Mouse (Mus musculus) forebrain, embryonic 12.5 days (tissue): ENCODE measurements around the gene Lmntd1. TPM values are rescaled to one million over a fixed set of nuclear protein-coding genes. Genes with fewer than 3 reads are reported as not detected.
"Not testable (repeated sequence)": the region's sequence is repeated elsewhere in the genome, so short reads cannot be mapped to it uniquely, and the experiment has no call there.

Experiments used
- ATAC-seq: fragments of 200-750 bp; cut with Nextera tagmentation; 2 replicates; pipeline ENCODE4 v1.8.0; 2017; ENCODE audit warnings: moderate TSS enrichment; ENCODE audit not compliant: low FRiP score
- H3K27ac ChIP-seq: fragments of 300-500 bp; sonication (generic); 2 replicates; pipeline ENCODE4 v1.5.1; 2016; ENCODE audit warnings: mild to moderate bottlenecking
- H3K27me3 ChIP-seq: fragments of 300-500 bp; sonication (generic); 2 replicates; pipeline ENCODE4 v1.6.1; 2016; ENCODE audit warnings: mild to moderate bottlenecking
- H3K36me3 ChIP-seq: fragments of 300-500 bp; sonication (generic); replicated peaks from 2 replicates; pipeline ENCODE4 v1.6.1; 2016; ENCODE audit warnings: mild to moderate bottlenecking
- H3K4me1 ChIP-seq: fragments of 300-500 bp; sonication (generic); 2 replicates; pipeline ENCODE4 v1.6.1; 2016
- H3K4me2 ChIP-seq: fragments of 300-500 bp; sonication (generic); 2 replicates; pipeline ENCODE4 v1.6.1; 2016; ENCODE audit warnings: mild to moderate bottlenecking, moderate library complexity
- H3K4me3 ChIP-seq: fragments of 300-500 bp; sonication (generic); replicated peaks from 2 replicates; pipeline ENCODE4 v1.5.1; 2016; ENCODE audit warnings: mild to moderate bottlenecking
- H3K9ac ChIP-seq: fragments of 300-500 bp; sonication (generic); 2 replicates; pipeline ENCODE4 v1.6.1; 2016; ENCODE audit warnings: mild to moderate bottlenecking
- H3K9me3 ChIP-seq: fragments of 300-500 bp; sonication (generic); 2 replicates; pipeline ENCODE4 v1.6.1; 2016
- WGBS: fragments of 180-500 bp; shearing (Covaris S2); methylation state at CpG from one replicate; pipeline ENCODE4 v1.1.7; 2016; 5-methylcytosine and 5-hydroxymethylcytosine counted together
- polyA plus RNA-seq: library from polyadenylated mRNA; unstranded; fragments of >200 nt; fragmentation: Nextera tagmentation; extraction: Ambion mirVana; gene quantifications from 2 replicates; pipeline ENCODE4 v1.2.1, GENCODE M21; 2016

The Lmntd1 gene
- polyA plus RNA-seq, 1 experiment from 2014 or later: 0.47 TPM

DNA sequence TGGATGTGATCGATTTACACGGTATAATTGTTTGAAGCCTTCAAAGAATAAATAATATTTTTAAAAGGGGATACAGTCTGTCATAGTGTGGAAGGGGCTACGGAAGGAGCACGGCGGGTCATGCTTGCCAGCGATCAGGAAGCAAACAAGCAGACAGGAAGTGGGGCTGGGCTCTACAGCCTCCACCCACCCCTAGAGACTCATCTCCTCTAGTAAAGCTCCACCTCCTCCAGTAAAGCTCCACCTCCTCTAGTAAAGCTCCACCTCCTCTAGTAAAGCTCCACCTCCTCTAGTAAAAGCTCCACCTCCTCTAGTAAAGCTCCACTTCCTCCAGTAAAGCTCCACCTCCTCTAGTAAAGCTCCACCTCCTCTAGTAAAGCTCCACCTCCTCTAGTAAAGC, 276.6 kb downstream of the Lmntd1 start:
- not testable (repeated sequence) for H3K4me2 ChIP-seq, H3K27ac ChIP-seq, H3K36me3 ChIP-seq, ATAC-seq, H3K4me1 ChIP-seq, H3K4me3 ChIP-seq, H3K9ac ChIP-seq, H3K9me3 ChIP-seq
- WGBS: 92% methylated on average over 6 of the region's 6 CpGs
- peaks cover 27% of the 10 kb centered on the region for H3K27me3 ChIP-seq

DNA sequence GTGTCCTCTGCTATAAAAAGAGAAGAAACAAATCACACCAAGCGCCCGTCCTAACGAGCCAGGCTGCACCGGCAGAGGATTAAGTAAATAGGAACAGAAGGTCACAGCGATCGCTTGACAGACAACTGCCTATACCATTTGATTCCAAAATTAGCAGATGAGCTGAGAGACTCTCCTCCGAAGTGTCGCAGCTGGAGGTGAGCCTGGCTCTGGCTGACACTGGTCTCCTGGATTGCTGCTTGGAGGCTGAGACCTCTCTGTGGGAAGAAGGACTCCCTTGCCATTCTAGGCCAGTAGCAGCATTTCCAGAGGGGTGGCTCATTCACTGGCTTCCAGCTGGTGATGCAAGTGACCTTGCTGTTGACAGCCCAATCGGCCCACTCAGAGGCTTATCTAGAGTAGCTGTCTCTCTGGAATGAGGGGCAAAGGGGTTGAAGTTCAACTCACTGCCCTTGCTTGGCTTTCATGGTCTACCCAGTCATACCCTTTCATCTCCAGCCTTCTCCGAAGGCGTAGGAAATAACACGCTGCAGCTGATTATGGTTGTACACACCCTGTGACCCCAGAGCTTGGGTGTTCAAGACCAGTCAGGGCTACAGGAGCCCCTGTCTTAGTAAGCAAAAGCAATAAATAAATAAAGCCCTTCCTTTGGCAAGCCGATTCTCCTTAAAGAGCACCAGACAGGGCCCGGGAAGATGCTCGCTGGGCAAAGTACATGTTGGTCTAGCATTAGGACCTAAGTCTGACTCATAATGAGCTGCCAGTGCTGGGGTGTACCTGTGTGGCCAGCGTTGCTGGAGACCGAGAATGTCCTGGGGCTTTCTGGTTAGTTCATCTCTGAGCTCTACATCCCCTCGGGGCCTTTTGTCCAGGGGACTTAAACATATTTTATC, 278.0 kb downstream of the Lmntd1 start:
- Histone ChIP-seq H3K9me3 (no peaks in the 10 kb centered on the region), H3K9ac (no peak overlapping the region), H3K36me3 (no peaks in the 10 kb centered on the region), H3K4me1 (no peaks in the 10 kb centered on the region; the same call in 1 of the 2 replicates), H3K27me3 (peaks cover 27% of the 10 kb centered on the region), H3K27ac (no peak overlapping the region), H3K4me2 (no peak overlapping the region), H3K4me3 (no peak overlapping the region)
- no peak for ATAC-seq
- WGBS: 66% methylated on average over 18 of the region's 18 CpGs

DNA sequence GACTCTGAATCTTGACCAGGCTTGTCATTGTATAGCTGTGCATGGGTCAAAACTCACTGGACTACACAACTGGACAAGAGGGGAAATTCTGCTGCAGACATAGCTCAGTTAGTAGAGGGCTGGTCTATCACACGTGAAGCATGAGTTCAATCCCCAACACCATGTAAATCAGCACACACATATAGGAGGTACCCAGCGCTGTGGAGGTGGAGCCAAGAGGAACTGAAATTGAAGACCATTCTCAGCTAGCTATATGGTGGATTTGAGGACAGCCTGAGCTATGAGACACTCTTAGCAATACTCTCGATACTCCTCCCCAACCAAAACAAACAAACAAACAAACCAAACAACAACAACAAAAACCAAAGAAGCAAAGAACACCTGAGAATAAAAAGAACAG, 279.9 kb downstream of the Lmntd1 start:
- H3K4me1 ChIP-seq: no peaks in the 10 kb centered on the region; the same call in 1 of the 2 replicates
- no peak overlapping the region for H3K4me2 ChIP-seq
- H3K4me3 ChIP-seq: no peak overlapping the region
- WGBS: 89% methylated on average over 3 of the region's 3 CpGs
- H3K27me3 ChIP-seq: peaks cover 19% of the 10 kb centered on the region
- H3K36me3 ChIP-seq: no peaks in the 10 kb centered on the region
- H3K9me3 ChIP-seq: no peaks in the 10 kb centered on the region
- no peak overlapping the region for H3K27ac ChIP-seq
- H3K9ac ChIP-seq: no peak overlapping the region
- no peak for ATAC-seq

DNA sequence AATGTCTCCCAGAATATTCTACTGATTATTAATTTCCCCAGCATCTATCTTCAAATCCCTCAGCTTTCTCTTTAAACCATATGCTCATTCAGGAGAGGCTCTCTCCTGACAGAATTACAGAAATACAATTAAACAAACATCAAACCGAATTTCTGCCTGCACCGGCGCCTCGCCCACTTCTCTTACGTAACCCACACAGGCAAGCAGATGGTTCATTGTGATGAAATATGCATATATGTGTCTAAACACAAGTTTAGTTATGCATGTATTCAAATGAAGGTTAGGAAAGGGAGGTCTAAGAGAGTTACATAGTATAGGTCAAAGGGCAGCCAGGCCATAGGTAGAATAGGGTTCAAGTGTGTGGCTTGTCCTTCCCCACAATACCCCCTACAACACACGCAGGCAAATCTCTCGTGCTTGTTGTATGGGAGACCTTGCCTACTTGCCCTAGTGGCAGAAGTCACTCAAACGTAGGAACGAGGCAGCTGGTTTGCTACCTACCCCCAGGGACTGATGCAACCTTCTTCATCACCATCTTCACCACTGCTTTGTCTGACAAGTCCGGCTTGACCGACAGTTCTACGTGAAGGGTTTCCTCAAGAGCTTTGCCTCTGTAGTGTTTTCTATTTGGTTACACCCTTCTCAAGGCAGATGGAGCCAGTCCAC, 287.8 kb downstream of the Lmntd1 start:
- ATAC-seq: no peak
- H3K4me1 ChIP-seq: no peaks in the 10 kb centered on the region
- H3K4me2 ChIP-seq: no peak overlapping the region
- H3K9me3 ChIP-seq: no peaks in the 10 kb centered on the region
- H3K9ac ChIP-seq: no peak overlapping the region
- H3K27ac ChIP-seq: no peak overlapping the region
- 89% methylated on average over 12 of the region's 12 CpGs for WGBS
- no peak overlapping the region for H3K4me3 ChIP-seq
- H3K27me3 ChIP-seq: no peaks in the 10 kb centered on the region
- no peaks in the 10 kb centered on the region for H3K36me3 ChIP-seq

DNA sequence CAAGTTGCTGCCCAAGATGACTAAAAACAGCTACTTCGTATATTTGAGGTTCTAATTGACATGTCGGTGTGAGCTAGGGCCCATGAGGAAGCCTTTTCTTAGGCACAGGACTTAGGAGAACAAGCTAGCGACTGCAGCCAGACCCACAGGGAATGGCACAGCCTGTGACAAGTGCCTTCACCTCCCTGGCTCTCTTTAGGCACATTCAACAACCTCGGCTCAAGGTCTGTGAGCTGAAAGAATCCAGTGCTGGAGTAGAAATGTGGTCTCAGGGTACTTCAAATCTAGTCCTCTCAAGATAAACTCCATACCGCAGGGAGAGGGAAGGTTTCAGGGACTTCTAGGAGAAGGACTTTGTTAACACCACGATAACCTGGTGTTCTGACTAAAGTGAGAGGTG, 289.0 kb downstream of the Lmntd1 start:
- H3K4me2 ChIP-seq: no peak overlapping the region
- 80% methylated on average over 6 of the region's 6 CpGs for WGBS
- no peaks in the 10 kb centered on the region for H3K36me3 ChIP-seq
- no peaks in the 10 kb centered on the region for H3K9me3 ChIP-seq
- no peaks in the 10 kb centered on the region for H3K4me1 ChIP-seq
- ATAC-seq: no peak
- H3K27me3 ChIP-seq: no peaks in the 10 kb centered on the region
- no peak overlapping the region for H3K4me3 ChIP-seq
- H3K9ac ChIP-seq: no peak overlapping the region
- no peak overlapping the region for H3K27ac ChIP-seq

DNA sequence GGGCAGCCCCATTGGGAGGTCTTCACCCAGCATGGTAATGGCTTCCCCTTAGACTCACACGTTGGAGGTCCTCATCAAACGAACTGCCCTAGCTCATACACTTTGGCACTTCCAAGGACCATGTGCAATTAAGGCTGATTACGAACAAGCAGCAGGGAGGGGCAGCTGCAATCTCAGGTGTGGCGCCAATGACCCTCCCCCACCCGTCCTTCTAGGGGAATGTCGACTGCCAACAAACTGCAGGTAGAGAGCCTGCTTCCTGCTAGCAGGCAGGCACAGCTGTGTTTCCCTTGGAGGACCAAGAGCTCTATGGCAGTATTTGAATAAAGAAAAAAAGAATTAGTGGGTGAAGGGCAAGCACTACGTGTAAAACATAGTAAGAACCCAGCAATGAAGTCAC, 289.6 kb downstream of the Lmntd1 start:
- Histone ChIP-seq H3K4me1 (no peaks in the 10 kb centered on the region), H3K27ac (no peak overlapping the region), H3K27me3 (no peaks in the 10 kb centered on the region), H3K36me3 (no peaks in the 10 kb centered on the region), H3K9me3 (no peaks in the 10 kb centered on the region), H3K9ac (no peak overlapping the region), H3K4me3 (no peak overlapping the region), H3K4me2 (no peak overlapping the region)
- 62% methylated on average over 7 of the region's 7 CpGs for WGBS
- ATAC-seq: no peak

DNA sequence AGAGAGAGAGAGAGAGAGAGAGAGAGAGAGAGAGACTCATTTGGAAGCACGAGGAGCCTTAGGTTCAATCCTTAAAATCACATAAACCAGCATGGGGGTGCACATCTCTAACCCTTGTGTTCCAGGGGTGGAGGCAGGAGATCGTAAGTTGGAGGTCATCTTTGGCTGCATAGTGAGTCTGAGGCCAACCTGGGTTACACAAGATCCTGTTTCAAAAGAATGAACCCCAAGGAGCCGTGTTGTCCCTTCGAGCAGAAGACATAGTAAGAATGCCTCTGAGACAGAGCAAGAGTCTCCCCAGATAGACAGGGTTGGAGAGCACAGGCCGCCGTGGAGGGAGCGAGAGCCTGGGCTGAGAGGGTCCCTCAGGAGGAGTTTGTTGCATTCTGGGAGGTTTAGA, 291.9 kb downstream of the Lmntd1 start:
- H3K9ac ChIP-seq: no peak overlapping the region
- H3K4me3 ChIP-seq: no peak overlapping the region
- H3K27ac ChIP-seq: no peak overlapping the region
- H3K9me3 ChIP-seq: no peaks in the 10 kb centered on the region
- H3K27me3 ChIP-seq: no peaks in the 10 kb centered on the region
- no peak for ATAC-seq
- 89% methylated on average over 7 of the region's 7 CpGs for WGBS
- no peak overlapping the region for H3K4me2 ChIP-seq
- H3K36me3 ChIP-seq: no peaks in the 10 kb centered on the region
- H3K4me1 ChIP-seq: no peaks in the 10 kb centered on the region

DNA sequence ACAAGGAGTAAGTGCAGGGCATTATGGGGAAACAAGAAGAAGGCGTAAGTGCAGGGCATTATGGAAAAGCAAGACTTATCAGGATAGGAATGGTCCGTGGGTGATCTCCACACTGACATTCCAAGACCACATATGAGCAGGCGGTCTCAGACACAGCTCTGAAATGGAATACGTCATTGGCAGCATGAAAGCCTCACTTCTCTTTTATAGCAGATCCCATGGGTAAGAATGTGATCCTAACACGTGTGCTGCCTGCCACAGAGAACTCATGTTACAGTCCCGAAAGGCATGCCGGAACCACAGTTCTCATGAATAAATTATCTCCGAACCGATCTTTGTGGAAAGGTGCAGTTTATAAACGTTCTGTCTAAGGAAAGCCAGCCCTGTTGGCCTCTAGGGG, 294.0 kb downstream of the Lmntd1 start:
- no peaks in the 10 kb centered on the region for H3K9me3 ChIP-seq
- no peak overlapping the region for H3K4me3 ChIP-seq
- no peak for ATAC-seq
- H3K4me2 ChIP-seq: no peak overlapping the region
- H3K27ac ChIP-seq: no peak overlapping the region
- no peaks in the 10 kb centered on the region for H3K27me3 ChIP-seq
- no peak overlapping the region for H3K9ac ChIP-seq
- no peaks in the 10 kb centered on the region for H3K36me3 ChIP-seq
- WGBS: 87% methylated on average over 10 of the region's 10 CpGs
- H3K4me1 ChIP-seq: no peaks in the 10 kb centered on the region

Other genes starting within 250 kb of the Lmntd1 start
- not detected in 2 replicates for gene Tuba3b, start 1.4 kb upstream of the Lmntd1 start, polyA plus RNA-seq
- gene Rassf8, start 132.4 kb upstream of the Lmntd1 start, polyA plus RNA-seq: 3.1 and 3.6 TPM in 2 replicates